Mouse (Mus musculus) hindbrain, embryonic 10.5 days (tissue): ENCODE results near the gene Itpka. TPM values are rescaled to one million over a fixed set of nuclear protein-coding genes. Genes with fewer than 3 reads are reported as not detected.

Source experiments
- polyA plus RNA-seq: library from polyadenylated mRNA; unstranded; fragments of >200 nt; fragmentation: Nextera tagmentation; extraction: Ambion mirVana; gene quantifications from 2 replicates; pipeline ENCODE4 v1.2.1, GENCODE M21; 2016

Gene Itpka
- polyA plus RNA-seq, 1 experiment from 2014 or later: 1.0 TPM

Other genes starting within 250 kb of the Itpka start
- 0.35 and 0.78 TPM in 2 replicates for gene Exd1, start 194.7 kb upstream of the Itpka start, polyA plus RNA-seq
- gene Chp1, start 194.6 kb upstream of the Itpka start, polyA plus RNA-seq: 52.2 and 52.9 TPM in 2 replicates
- 72.8 and 93.0 TPM in 2 replicates for gene Nusap1, start 124.0 kb upstream of the Itpka start, polyA plus RNA-seq
- 36.8 and 40.1 TPM in 2 replicates for gene Oip5, start 123.9 kb upstream of the Itpka start, polyA plus RNA-seq
- gene Ndufaf1, start 79.5 kb upstream of the Itpka start, polyA plus RNA-seq: 39.7 and 43.2 TPM in 2 replicates
- 49.3 and 54.3 TPM in 2 replicates for gene Rtf1, start 67.3 kb upstream of the Itpka start, polyA plus RNA-seq
- not detected in 2 replicates for gene Ltk, start 18.1 kb downstream of the Itpka start, polyA plus RNA-seq
- 40.2 and 41.6 TPM in 2 replicates for gene Rpap1, start 45.2 kb downstream of the Itpka start, polyA plus RNA-seq
- gene Tyro3, start 55.4 kb downstream of the Itpka start, polyA plus RNA-seq: 21.5 and 23.5 TPM in 2 replicates
- 26.1 and 28.0 TPM in 2 replicates for gene Mga, start 154.9 kb downstream of the Itpka start, polyA plus RNA-seq
- gene Mapkbp1, start 230.4 kb downstream of the Itpka start, polyA plus RNA-seq: 4.0 and 4.1 TPM in 2 replicates